Mouse (Mus musculus): ENCODE measurements around the gene Kif4. TPM values are rescaled to one million over a fixed set of nuclear protein-coding genes. Genes with fewer than 3 reads are reported as not detected.

Kif4 gene
- polyA plus RNA-seq, 1 experiment, result 0.92 TPM

DNA sequence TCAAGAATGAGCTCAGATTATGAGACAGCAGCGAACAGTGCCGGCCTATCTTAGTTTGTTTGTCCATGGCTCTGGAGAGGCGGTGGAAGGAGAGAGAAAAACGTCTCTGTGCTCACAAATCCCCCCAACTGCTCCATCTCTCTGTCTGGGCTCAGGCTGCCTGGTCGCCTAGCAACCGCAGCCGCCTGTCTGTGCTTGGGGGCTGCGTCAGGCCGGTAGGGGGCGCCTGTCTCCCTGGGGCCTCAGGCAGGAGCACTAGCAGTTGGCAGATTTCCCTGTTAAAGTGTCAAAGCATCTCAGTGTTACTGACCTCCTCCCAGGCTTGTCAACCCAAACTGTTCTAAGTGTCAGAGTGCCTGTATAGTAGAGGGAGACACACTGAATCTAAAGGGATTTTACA lies 116.4 kb downstream of the Kif4 start:
- Histone ChIP-seq H3K9me3 (ENCODE audit: control insufficient read depth, low read length) (no peaks in the 10 kb centered on the region; the same call in 1 of the 2 replicates), H3K4me1 (ENCODE audit: control insufficient read depth) (no peaks in the 10 kb centered on the region), H3K4me3 (replicated peaks) (no peak overlapping the region), H3K27me3 (ENCODE audit: control insufficient read depth) (peaks cover 26% of the 10 kb centered on the region), H3K36me3 (ENCODE audit: control insufficient read depth) (no peaks in the 10 kb centered on the region)
- TF ChIP-seq TAL1 (IDR thresholded peaks at IDR 0.05; ENCODE audit: low read length) (no peak), GATA1 (IDR thresholded peaks at IDR 0.05; ENCODE audit: low read length) (no peak)

DNA sequence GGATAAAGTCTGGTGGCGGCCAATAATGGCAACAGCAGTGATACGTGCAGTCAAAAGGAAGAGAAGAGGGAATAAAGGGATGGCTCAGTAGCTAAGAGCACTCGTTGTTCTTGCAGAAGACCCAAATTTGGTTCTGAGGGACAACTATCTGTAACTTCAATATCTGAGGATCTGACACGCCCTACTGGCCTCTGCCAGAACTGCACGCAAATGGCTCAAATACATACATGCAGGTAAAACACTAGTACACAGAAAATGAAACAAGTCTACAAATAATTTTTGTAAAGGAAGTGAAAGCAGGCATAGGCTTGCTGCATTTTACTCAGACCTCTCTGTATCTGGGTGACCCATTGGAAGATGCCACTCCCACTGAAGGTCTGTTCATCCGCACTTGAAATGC lies 140.3 kb downstream of the Kif4 start:
- Histone ChIP-seq H3K4me1 (ENCODE audit: control insufficient read depth) (no peaks in the 10 kb centered on the region), H3K36me3 (ENCODE audit: control insufficient read depth) (no peaks in the 10 kb centered on the region), H3K4me3 (replicated peaks) (no peak overlapping the region), H3K27me3 (ENCODE audit: control insufficient read depth) (peaks cover 35% of the 10 kb centered on the region), H3K9me3 (ENCODE audit: control insufficient read depth, low read length) (peaks cover 7% of the 10 kb centered on the region)
- TF ChIP-seq GATA1 (IDR thresholded peaks at IDR 0.05; ENCODE audit: low read length) (no peak), TAL1 (IDR thresholded peaks at IDR 0.05; ENCODE audit: low read length) (no peak)

DNA sequence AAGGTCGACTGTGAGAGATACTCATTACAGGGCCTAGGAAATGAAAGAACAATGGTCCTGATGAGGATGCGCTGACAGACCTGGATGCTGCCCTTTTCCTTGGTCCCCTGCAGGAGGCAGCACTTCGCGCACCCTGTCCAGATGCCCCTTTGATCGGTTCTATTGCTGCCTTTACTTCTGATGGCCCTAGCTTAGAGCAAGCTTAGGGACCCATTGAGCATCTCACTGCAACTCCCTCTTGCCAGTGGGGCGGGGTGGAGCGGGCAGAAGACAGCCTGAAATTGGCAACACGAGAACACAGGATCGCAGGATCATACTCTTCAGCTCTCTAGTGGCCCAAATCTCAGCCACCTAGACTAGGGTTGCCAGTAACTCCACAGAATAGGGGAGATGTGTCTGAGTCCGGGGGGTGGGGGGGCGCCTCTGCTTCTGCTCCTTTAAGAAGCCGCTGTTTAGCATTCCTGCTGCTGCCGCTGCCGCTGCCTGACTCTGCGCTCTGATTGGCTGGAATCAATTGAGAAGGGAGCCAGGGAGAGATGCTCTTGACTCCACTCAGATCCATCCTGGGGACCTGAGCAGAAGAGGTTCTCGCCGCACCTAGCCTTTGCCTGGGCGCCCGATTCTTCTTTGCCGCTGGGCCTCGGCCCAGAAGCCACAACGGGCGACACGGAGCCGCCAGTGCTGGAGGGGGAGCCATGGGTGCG lies 141.8 kb downstream of the Kif4 start, which contains the start of gene Dlg3:
Gene Dlg3, plus strand, starts transcription at position 542 of the 704 bp plus-strand sequence.
- Histone ChIP-seq H3K27me3 (ENCODE audit: control insufficient read depth) (peaks cover 35% of the 10 kb centered on the region), H3K9me3 (ENCODE audit: control insufficient read depth, low read length) (peaks cover 7% of the 10 kb centered on the region), H3K4me1 (ENCODE audit: control insufficient read depth) (no peaks in the 10 kb centered on the region), H3K36me3 (ENCODE audit: control insufficient read depth) (no peaks in the 10 kb centered on the region), H3K4me3 (replicated peaks) (no peak within 1 kb of the TSS)
- TF ChIP-seq TAL1 (IDR thresholded peaks at IDR 0.05; ENCODE audit: low read length) (no peak), GATA1 (IDR thresholded peaks at IDR 0.05; ENCODE audit: low read length) (no peak)

DNA sequence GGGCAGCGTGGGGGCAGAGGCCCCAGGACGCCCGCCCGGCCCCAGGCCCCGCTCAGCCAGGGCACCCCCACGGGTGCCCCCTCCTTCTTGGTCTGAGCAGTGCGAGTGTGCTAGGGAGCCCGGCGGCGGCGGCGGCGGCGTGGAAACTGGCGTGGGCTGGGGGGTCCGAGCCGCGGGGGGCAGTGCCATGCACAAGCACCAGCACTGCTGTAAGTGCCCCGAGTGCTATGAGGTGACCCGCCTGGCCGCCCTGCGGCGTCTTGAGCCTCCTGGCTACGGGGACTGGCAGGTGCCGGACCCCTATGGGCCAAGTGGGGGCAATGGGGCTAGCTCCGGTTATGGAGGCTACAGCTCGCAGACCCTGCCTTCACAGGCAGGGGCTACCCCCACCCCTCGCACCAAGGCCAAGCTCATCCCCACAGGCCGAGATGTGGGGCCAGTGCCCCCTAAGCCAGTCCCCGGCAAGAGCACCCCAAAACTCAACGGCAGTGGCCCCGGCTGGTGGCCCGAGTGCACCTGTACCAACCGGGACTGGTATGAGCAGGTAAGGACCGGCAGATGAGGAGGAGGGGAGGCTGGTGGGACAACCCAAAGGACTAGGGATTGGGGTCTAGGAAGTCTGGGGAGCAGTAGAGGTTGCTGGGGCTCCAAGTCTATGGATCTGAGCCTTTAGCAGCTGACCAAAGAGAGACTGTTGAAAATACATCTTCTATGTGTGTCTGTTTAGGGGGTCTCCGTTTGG lies 142.5 kb downstream of the Kif4 start:
- Histone ChIP-seq H3K4me1 (ENCODE audit: control insufficient read depth) (no peaks in the 10 kb centered on the region), H3K36me3 (ENCODE audit: control insufficient read depth) (no peaks in the 10 kb centered on the region), H3K9me3 (ENCODE audit: control insufficient read depth, low read length) (peaks cover 7% of the 10 kb centered on the region), H3K27me3 (ENCODE audit: control insufficient read depth) (peaks cover 35% of the 10 kb centered on the region), H3K4me3 (replicated peaks) (no peak overlapping the region)
- TF ChIP-seq GATA1 (IDR thresholded peaks at IDR 0.05; ENCODE audit: low read length) (no peak), TAL1 (IDR thresholded peaks at IDR 0.05; ENCODE audit: low read length) (no peak)

DNA sequence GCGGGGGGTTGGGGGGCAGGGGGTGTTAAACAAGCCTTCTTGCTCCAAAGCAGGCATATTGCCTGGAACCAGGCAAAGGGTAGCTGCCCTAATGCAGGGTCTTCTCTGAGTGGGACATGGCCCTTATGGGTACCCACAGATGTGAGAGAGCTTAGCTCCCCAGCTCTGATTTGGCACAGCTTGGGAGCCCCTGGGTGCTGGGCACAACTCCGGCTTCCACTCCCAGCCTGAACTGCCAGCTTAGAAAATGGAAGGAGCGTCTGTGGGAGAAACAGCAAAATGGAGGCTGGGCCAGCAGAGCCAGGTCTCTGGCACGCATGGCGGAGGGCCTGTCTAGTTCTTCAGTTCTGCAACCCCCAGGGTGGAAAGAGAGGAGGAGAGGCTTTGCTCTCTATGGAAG lies 143.7 kb downstream of the Kif4 start:
- no peak for TF ChIP-seq TAL1 (IDR thresholded peaks at IDR 0.05; ENCODE audit: low read length)
- TF ChIP-seq GATA1 (IDR thresholded peaks at IDR 0.05; ENCODE audit: low read length), result no peak
- Histone ChIP-seq H3K27me3 (ENCODE audit: control insufficient read depth) (peaks cover 35% of the 10 kb centered on the region), H3K36me3 (ENCODE audit: control insufficient read depth) (no peaks in the 10 kb centered on the region), H3K9me3 (ENCODE audit: control insufficient read depth, low read length) (peaks cover 7% of the 10 kb centered on the region), H3K4me1 (ENCODE audit: control insufficient read depth) (no peaks in the 10 kb centered on the region), H3K4me3 (replicated peaks) (no peak overlapping the region)

DNA sequence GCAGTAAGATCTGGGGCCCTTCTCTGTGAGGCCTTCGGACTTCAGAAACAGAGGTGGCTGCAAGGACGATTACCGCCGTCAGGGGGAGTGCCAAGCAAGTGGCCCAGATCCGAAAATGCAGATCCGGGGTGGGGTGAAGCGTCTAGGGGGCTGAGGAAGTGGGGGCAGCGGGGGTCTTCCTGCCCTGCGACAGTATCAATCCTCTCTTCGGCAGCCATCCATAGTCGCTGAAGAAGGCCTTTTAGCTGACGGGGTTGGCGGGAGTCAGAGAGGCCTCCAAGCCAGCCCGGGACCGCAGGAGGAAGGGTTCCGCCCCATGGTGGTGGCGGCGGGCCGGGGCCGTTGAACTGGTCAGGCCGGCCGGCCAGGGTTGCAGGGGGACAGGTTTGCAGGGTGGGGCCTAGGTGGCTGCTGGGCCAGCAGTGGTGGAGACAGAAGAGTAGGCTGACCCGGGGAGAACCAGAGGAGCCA lies 148.8 kb downstream of the Kif4 start:
- Histone ChIP-seq H3K27me3 (ENCODE audit: control insufficient read depth) (peaks cover 1% of the 10 kb centered on the region; the same call in 1 of the 2 replicates), H3K9me3 (ENCODE audit: control insufficient read depth, low read length) (no peaks in the 10 kb centered on the region; the same call in 1 of the 2 replicates), H3K36me3 (ENCODE audit: control insufficient read depth) (no peaks in the 10 kb centered on the region), H3K4me1 (ENCODE audit: control insufficient read depth) (peaks cover 12% of the 10 kb centered on the region), H3K4me3 (replicated peaks) (peak overlapping the region; percentile 53)
- no peak for TF ChIP-seq TAL1 (IDR thresholded peaks at IDR 0.05; ENCODE audit: low read length)
- no peak for TF ChIP-seq GATA1 (IDR thresholded peaks at IDR 0.05; ENCODE audit: low read length)

DNA sequence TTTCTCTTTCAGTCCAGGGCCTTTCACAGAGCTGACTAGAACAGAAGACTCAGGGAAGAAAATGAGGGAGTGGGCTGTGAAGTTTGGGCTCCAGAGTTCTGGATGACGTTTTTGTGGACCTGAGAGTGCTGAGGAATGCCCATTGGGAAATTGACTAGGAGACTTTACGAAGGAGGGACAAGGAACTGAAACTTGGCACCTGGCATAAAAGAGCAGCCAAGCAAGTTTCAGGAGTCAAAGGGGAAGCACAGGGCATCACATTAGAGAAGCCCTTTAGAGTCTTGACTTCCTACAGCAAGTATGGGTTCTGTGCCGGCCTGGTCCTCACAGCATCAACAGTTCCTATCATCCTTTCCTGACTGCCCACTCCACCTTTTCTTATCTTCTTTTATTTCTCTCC lies 149.9 kb downstream of the Kif4 start:
- peaks cover 12% of the 10 kb centered on the region for H3K4me1 ChIP-seq (ENCODE audit: control insufficient read depth)
- H3K36me3 ChIP-seq (ENCODE audit: control insufficient read depth), result no peaks in the 10 kb centered on the region
- no peaks in the 10 kb centered on the region; the same call in 1 of the 2 replicates for H3K9me3 ChIP-seq (ENCODE audit: control insufficient read depth, low read length)
- H3K27me3 ChIP-seq (ENCODE audit: control insufficient read depth), result no peaks in the 10 kb centered on the region; the same call in 1 of the 2 replicates
- H3K4me3 ChIP-seq (replicated peaks), result no peak overlapping the region
- TF ChIP-seq GATA1 (IDR thresholded peaks at IDR 0.05; ENCODE audit: low read length) (no peak), TAL1 (IDR thresholded peaks at IDR 0.05; ENCODE audit: low read length) (no peak)

DNA sequence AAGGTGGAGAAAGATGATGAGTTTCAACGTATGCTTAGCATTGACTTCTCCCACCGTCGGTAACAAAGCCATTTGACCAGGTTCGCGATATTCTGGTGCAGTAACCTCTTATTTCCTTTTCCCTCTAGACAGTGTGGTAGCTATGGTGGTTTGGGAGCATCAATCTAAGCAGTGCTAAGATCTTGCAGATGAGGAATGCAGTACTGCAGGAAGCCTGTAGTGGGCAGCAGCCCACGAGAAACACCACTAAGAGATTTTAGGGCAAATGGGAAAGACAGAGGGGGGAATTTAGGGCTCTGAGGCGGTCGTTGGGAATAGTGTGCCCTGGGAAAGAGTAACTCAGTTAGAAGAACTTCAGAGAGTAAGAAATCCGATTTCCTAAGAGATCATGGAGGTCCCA lies 151.0 kb downstream of the Kif4 start:
- Histone ChIP-seq H3K36me3 (ENCODE audit: control insufficient read depth) (no peaks in the 10 kb centered on the region), H3K27me3 (ENCODE audit: control insufficient read depth) (no peaks in the 10 kb centered on the region; the same call in 1 of the 2 replicates), H3K4me3 (replicated peaks) (peak overlapping the region; percentile 57), H3K9me3 (ENCODE audit: control insufficient read depth, low read length) (no peaks in the 10 kb centered on the region; the same call in 1 of the 2 replicates), H3K4me1 (ENCODE audit: control insufficient read depth) (peaks cover 12% of the 10 kb centered on the region)
- TF ChIP-seq GATA1 (IDR thresholded peaks at IDR 0.05; ENCODE audit: low read length) (no peak), TAL1 (IDR thresholded peaks at IDR 0.05; ENCODE audit: low read length) (no peak)

Other genes with a start within 250 kb of the Kif4 start
- gene Otud6a, start 196.7 kb upstream of the Kif4 start, polyA plus RNA-seq (2012), result not detected in 2 replicates
- not detected in 2 replicates for gene Awat2, start 183.0 kb upstream of the Kif4 start, polyA plus RNA-seq (2012)
- 1.7 TPM in 2 replicates for gene Igbp1, start 131.4 kb upstream of the Kif4 start, polyA plus RNA-seq (2012)
- gene Dgat2l6, start 100.9 kb upstream of the Kif4 start, polyA plus RNA-seq (2012), result not detected in 2 replicates
- not detected in 2 replicates for gene Awat1, start 53.5 kb upstream of the Kif4 start, polyA plus RNA-seq (2012)
- gene P2ry4, start 30.9 kb upstream of the Kif4 start, polyA plus RNA-seq (2012), result not detected in 2 replicates
- not detected in 2 replicates for gene Arr3, start 20.2 kb upstream of the Kif4 start, polyA plus RNA-seq (2012)
- 2.0 and 3.0 TPM in 2 replicates for gene Pdzd11, start 831 bp downstream of the Kif4 start, polyA plus RNA-seq (2012)
- not detected in 2 replicates for gene Gdpd2, start 104.1 kb downstream of the Kif4 start, polyA plus RNA-seq (2012)
- gene Dlg3, start 142.0 kb downstream of the Kif4 start, polyA plus RNA-seq (2012), result not detected in 2 replicates

Data from erythroblast, embryonic 14.5 days (primary cell).